Mouse (Mus musculus) 3T3-L1 (cell line): ENCODE data around the gene Rundc3a.
"Not testable (repeated sequence)": the region's sequence is repeated elsewhere in the genome, so short reads cannot be mapped to it uniquely, and the experiment has no call there.

Experiments used
- DNase-seq: peaks from one replicate; pipeline ENCODE4 v3.0.0-alpha.2; 2015; ENCODE audit warnings: low read depth, low spot score

Gene Rundc3a

GRCm38 (mm10) chr11:102393238-102393634 lies at the start of gene Rundc3a:
Gene Rundc3a, plus strand, starts transcription at chr11:102393403.
- no peak for DNase-seq

- no peak for DNase-seq
These were observed 48.7 kb upstream of the Rundc3a start for GRCm38 (mm10) chr11:102344458-102344857.

GRCm38 (mm10) chr11:102346926-102347325 lies 46.3 kb upstream of the Rundc3a start:
- DNase-seq = peak; percentile 19

- no peak for DNase-seq
These were observed 45.5 kb upstream of the Rundc3a start for GRCm38 (mm10) chr11:102347683-102348082.

- DNase-seq = no peak
These were observed 45.1 kb upstream of the Rundc3a start for GRCm38 (mm10) chr11:102348101-102348585.

- DNase-seq = no peak
These were observed 44.4 kb upstream of the Rundc3a start for GRCm38 (mm10) chr11:102348771-102349170.

GRCm38 (mm10) chr11:102349189-102349954 lies 43.8 kb upstream of the Rundc3a start:
- DNase-seq = no peak

GRCm38 (mm10) chr11:102350416-102350815 lies 42.8 kb upstream of the Rundc3a start:
- DNase-seq = no peak

GRCm38 (mm10) chr11:102350981-102351523 lies 42.2 kb upstream of the Rundc3a start:
- no peak for DNase-seq

- no peak for DNase-seq
These were observed 40.8 kb upstream of the Rundc3a start for GRCm38 (mm10) chr11:102352378-102352777.

- no peak for DNase-seq
These were observed 40.2 kb upstream of the Rundc3a start for GRCm38 (mm10) chr11:102353021-102353431.

GRCm38 (mm10) chr11:102355501-102355900 lies 37.7 kb upstream of the Rundc3a start:
- DNase-seq = no peak

- DNase-seq = no peak
These were observed 37.0 kb upstream of the Rundc3a start for GRCm38 (mm10) chr11:102356190-102356589.

GRCm38 (mm10) chr11:102356636-102357350 lies 36.4 kb upstream of the Rundc3a start:
- DNase-seq = no peak

GRCm38 (mm10) chr11:102358365-102358764 lies 34.8 kb upstream of the Rundc3a start:
- DNase-seq = no peak

- DNase-seq = no peak
These were observed 31.3 kb upstream of the Rundc3a start for GRCm38 (mm10) chr11:102361776-102362495.

- no peak for DNase-seq
These were observed 29.6 kb upstream of the Rundc3a start for GRCm38 (mm10) chr11:102363623-102364022.

- DNase-seq = no peak
These were observed 28.4 kb upstream of the Rundc3a start for GRCm38 (mm10) chr11:102364570-102365371.

GRCm38 (mm10) chr11:102365699-102366098 lies 27.5 kb upstream of the Rundc3a start:
- no peak for DNase-seq

- DNase-seq = not testable (repeated sequence)
These were observed 27.1 kb upstream of the Rundc3a start, which contains the start of gene Slc4a1 for GRCm38 (mm10) chr11:102366103-102366502. Gene Slc4a1, minus strand, starts transcription at chr11:102366203.
